Mouse (Mus musculus) liver, postnatal 0 days (tissue): ENCODE measurements around the gene Gphn.

Source experiments
- CTCF ChIP-seq: sonication (generic); IDR thresholded peaks from 2 replicates; pipeline ENCODE4 v1.5.1; 2016; ENCODE audit warnings: antibody characterized with exemption, low read depth
- EP300 ChIP-seq: IDR thresholded peaks from 2 replicates; pipeline ENCODE4 v1.6.1; 2016; ENCODE audit warnings: antibody characterized with exemption, low read depth, mild to moderate bottlenecking

- TF ChIP-seq EP300: no peak
- TF ChIP-seq CTCF: no peak
These were observed 456.1 kb downstream of the Gphn start for GRCm38 (mm10) chr12:78682279-78682678.
